Comparison of ENCODE assay signal across 9 mouse cellular contexts in genomic region chr17:69672530-69672929, GRCm38 (mm10).
DNase-seq lines count a peak whose midpoint lies in the region; ATAC-seq and TF ChIP-seq lines count a peak whose summit lies in the region.
"Had no signal": no experiment of that assay in that cellular context is flagged by ENCODE, and none has a peak within 500 bp of the region (broad histone marks: within the 10 kb centered on the region; RNA-seq: fewer than 3 reads in every experiment).

No protein-coding gene starts in this region.

- H3K27me3 ChIP-seq in liver, adult 2 months (ENCODE audit: control insufficient read depth, insufficient read depth, low read length), result no peaks in the 10 kb centered on the region
- H3K27me3 ChIP-seq: liver, embryonic 15.5 days had no signal

- no peak for ATAC-seq in CD4-positive, CD25-positive, alpha-beta regulatory T cell, adult 4 months

- H3K4me1 ChIP-seq in liver, adult 2 months (ENCODE audit: control insufficient read depth, insufficient read depth, low read length), result no peaks in the 10 kb centered on the region
- H3K4me1 ChIP-seq: liver, embryonic 15.5 days had no signal

- no peak for TF ChIP-seq POLR2A in liver, adult 2 months (IDR thresholded peaks at IDR 0.05; ENCODE audit: extremely low read depth, insufficient read depth, low read length)
- no peak for TF ChIP-seq POLR2A in brain, embryonic 14.5 days (IDR thresholded peaks at IDR 0.05; ENCODE audit: borderline replicate concordance, extremely low read depth, insufficient read depth, insufficient read length, poor library complexity, severe bottlenecking)

- peak; percentile 87 for DNase-seq in liver, adult 2 months (ENCODE audit: extremely low read depth, low read depth, low spot score)
- DNase-seq in liver, result no peak
- DNase-seq in brain, embryonic 14.5 days (ENCODE audit: low read depth), result peak; percentile 70
- peak; percentile 83 for DNase-seq in gastrocnemius, adult 18-20 months (ENCODE audit: low spot score)
- peak; percentile 63 to 73 for DNase-seq in layer of hippocampus, postnatal 36 days
- DNase-seq in right cerebral cortex, postnatal 36 days (ENCODE audit: low spot score in 2 of 2), result peak; percentile 24 to 30
- no peak for DNase-seq in c-Kit-positive CD71-positive TER-119-positive erythroid progenitor cells, embryonic 14.5 days (ENCODE audit: low spot score)

- 69% methylated on average over 3 of the region's 3 CpGs for whole genome bisulfite sequencing in liver, adult 2 months

- H3K79me2 ChIP-seq in liver, adult 2 months (ENCODE audit: control insufficient read depth, insufficient read depth, low read length), result no peaks in the 10 kb centered on the region

- H3K4me3 ChIP-seq in liver, adult 2 months (ENCODE audit: insufficient read depth, low read depth, low read length), result no peak overlapping the region
- H3K4me3 ChIP-seq: liver, embryonic 15.5 days had no signal

- TF ChIP-seq CTCF in liver, adult 2 months (IDR thresholded peaks at IDR 0.05; ENCODE audit: low read depth, low read length), result no peak
- no peak for TF ChIP-seq CTCF in brain, embryonic 14.5 days (IDR thresholded peaks at IDR 0.05; ENCODE audit: borderline replicate concordance, extremely low read depth, insufficient read depth, insufficient read length)

- H3K36me3 ChIP-seq in liver, adult 2 months (ENCODE audit: control insufficient read depth, insufficient read depth, low read length), result no peaks in the 10 kb centered on the region
- H3K36me3 ChIP-seq: liver, embryonic 15.5 days had no signal

- H3K9ac ChIP-seq in liver, adult 2 months (ENCODE audit: low read depth, low read length), result no peak overlapping the region
- H3K9ac ChIP-seq: liver, embryonic 15.5 days had no signal

- H3K27ac ChIP-seq in liver, adult 2 months (replicated peaks; ENCODE audit: insufficient read depth, low read depth, low read length), result no peak overlapping the region
- H3K27ac ChIP-seq: liver, embryonic 15.5 days had no signal

Comparison
In these comparisons a context has a peak if more than half of its experiments do, and no peak if none do; other contexts are left out.
1. DNase-seq: peak in liver, adult 2 months (single experiment), brain, embryonic 14.5 days (single experiment), gastrocnemius, adult 18-20 months (single experiment), layer of hippocampus, postnatal 36 days (2 of 2) and right cerebral cortex, postnatal 36 days (2 of 2); none in liver (single experiment) and c-Kit-positive CD71-positive TER-119-positive erythroid progenitor cells, embryonic 14.5 days (single experiment).